8 mouse cellular contexts compared by ENCODE assay signal in the genomic region with DNA sequence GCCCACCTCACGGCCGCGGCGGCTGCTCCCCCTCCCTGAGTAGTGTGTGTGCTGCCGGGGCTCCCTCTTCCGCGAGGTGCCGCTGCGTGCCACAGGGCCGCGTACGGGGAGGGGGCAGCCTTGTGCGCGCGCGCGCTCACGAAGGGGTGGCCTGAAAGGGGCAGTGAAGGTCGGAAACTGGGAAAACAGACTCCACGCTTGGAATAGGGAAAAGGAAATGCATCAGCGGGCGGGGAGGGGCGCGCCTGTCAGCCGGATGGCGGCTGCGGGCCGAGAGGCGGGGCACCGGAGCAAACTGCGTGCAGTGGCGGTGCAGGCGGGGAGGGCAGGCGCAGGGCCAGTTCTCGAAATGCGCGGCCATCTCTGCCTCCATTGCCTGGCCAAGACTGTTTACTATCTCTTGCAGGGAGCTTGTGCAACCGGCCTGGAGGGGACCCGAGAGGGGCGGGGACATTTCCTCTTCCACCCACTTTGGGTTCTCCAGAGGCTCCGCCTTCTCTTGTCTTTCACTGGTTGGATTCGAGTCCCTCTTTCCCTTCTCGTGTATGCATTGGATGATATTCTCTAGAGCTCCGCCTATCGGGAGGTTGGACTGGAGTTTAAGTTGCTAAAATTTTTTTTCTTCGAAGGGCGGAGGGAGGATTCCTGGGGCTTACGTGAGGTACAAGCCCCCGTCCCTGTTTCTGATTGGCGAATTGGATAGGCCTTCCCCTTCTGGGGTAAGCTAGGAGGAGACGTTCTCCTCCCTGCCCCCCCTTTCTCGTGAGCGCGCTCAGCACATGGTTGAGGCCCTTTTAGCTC. TPM values are rescaled to one million over a fixed set of nuclear protein-coding genes. Genes with fewer than 3 reads are reported as not detected.
A peak's percentile ranks its signal among the peaks of the same experiment; 100 is the strongest.
DNase-seq lines count a peak whose midpoint lies in the region; ATAC-seq and TF ChIP-seq lines count a peak whose summit lies in the region.

No protein-coding gene starts in this region.

- peak; percentile 92 for DNase-seq in G1E (ENCODE audit: low spot score)
- DNase-seq in cerebellum, adult 18-20 months, result peak; percentile 90 to 98
- DNase-seq in heart, postnatal 36 days, result peak; percentile 92 to 96
- peak; percentile 92 to 100 for DNase-seq in layer of hippocampus, adult 2 months (ENCODE audit: low spot score in 2 of 2)
- DNase-seq in lung, embryonic 14.5 days, result peak; percentile 100
- DNase-seq in thymus, adult 2 months, result peak; percentile 97

- WGBS in forebrain, embryonic 16.5 days, result 0% methylated on average over 54 of the region's 54 CpGs
- under 1% methylated on average over 54 of the region's 54 CpGs for WGBS in lung, embryonic 14.5 days
- WGBS in olfactory bulb, adult 2 months, result 1% methylated on average over 54 of the region's 54 CpGs
- WGBS in thymus, adult 2 months, result under 1% methylated on average over 54 of the region's 54 CpGs

- peak; percentile 48 for ATAC-seq in G1E (ENCODE audit: extremely low read depth, insufficient number of reproducible peaks, low FRiP score, poor library complexity, severe bottlenecking)
- peak; percentile 70 for ATAC-seq in forebrain, embryonic 16.5 days
- ATAC-seq in lung, embryonic 14.5 days (ENCODE audit: insufficient read depth), result peak; percentile 75

- peaks cover 17% of the 10 kb centered on the region for H3K36me3 ChIP-seq in G1E (replicated peaks)
- no peaks in the 10 kb centered on the region for H3K36me3 ChIP-seq in forebrain, embryonic 16.5 days (ENCODE audit: control insufficient read depth, insufficient read depth)
- H3K36me3 ChIP-seq in lung, embryonic 14.5 days (ENCODE audit: insufficient read depth), result no peaks in the 10 kb centered on the region
- H3K36me3 ChIP-seq in thymus, adult 2 months (ENCODE audit: control insufficient read depth, insufficient read depth, low read length), result no peaks in the 10 kb centered on the region

- peak overlapping the region; percentile 96 for H3K4me3 ChIP-seq in G1E (ENCODE audit: low read depth, low read length)
- peak overlapping the region; percentile 99 for H3K4me3 ChIP-seq in forebrain, embryonic 16.5 days (replicated peaks; ENCODE audit: low read length)
- H3K4me3 ChIP-seq in layer of hippocampus, adult 2 months, result peak overlapping the region; percentile 77
- peak overlapping the region; percentile 95 for H3K4me3 ChIP-seq in lung, embryonic 14.5 days (ENCODE audit: low read depth, low read length)
- H3K4me3 ChIP-seq in olfactory bulb, adult 2 months (ENCODE audit: insufficient read depth, low read depth, low read length), result peak overlapping the region; percentile 80
- H3K4me3 ChIP-seq in thymus, adult 2 months (ENCODE audit: control insufficient read depth, insufficient read depth, low read length), result peak overlapping the region; percentile 85

- no peaks in the 10 kb centered on the region for H3K9me3 ChIP-seq in G1E (replicated peaks)
- H3K9me3 ChIP-seq in forebrain, embryonic 16.5 days (ENCODE audit: control insufficient read depth, low read length), result no peaks in the 10 kb centered on the region
- no peaks in the 10 kb centered on the region for H3K9me3 ChIP-seq in lung, embryonic 14.5 days (ENCODE audit: low read depth, low read length)

- H3K27ac ChIP-seq in forebrain, embryonic 16.5 days (ENCODE audit: low read length), result peak overlapping the region; percentile 98
- peak overlapping the region; percentile 97 for H3K27ac ChIP-seq in layer of hippocampus, adult 2 months
- H3K27ac ChIP-seq in lung, embryonic 14.5 days (ENCODE audit: low read depth), result peak overlapping the region; percentile 99
- peak overlapping the region; percentile 93 for H3K27ac ChIP-seq in olfactory bulb, adult 2 months (ENCODE audit: insufficient read depth, low read depth, low read length)
- peak overlapping the region; percentile 92 for H3K27ac ChIP-seq in thymus, adult 2 months (ENCODE audit: control insufficient read depth, insufficient read depth, low read length)

- intact Hi-C loops in heart, postnatal 36 days (cut with DNase I), result loop anchor here (2.0 to 10.0 kb wide), 3 partner anchors 58 to 452 kb away; a partner anchor contains a TSS

- H3K4me1 ChIP-seq in G1E (ENCODE audit: insufficient read depth, low read depth, low read length), result peaks cover 52% of the 10 kb centered on the region
- peaks cover 28% of the 10 kb centered on the region for H3K4me1 ChIP-seq in forebrain, embryonic 16.5 days (replicated peaks; ENCODE audit: control insufficient read depth, insufficient read depth, low read length)
- no peaks in the 10 kb centered on the region for H3K4me1 ChIP-seq in lung, embryonic 14.5 days (ENCODE audit: insufficient read depth)
- peaks cover 12% of the 10 kb centered on the region for H3K4me1 ChIP-seq in olfactory bulb, adult 2 months (ENCODE audit: control insufficient read depth, insufficient read depth, low read length)
- H3K4me1 ChIP-seq in thymus, adult 2 months (replicated peaks; ENCODE audit: control insufficient read depth, insufficient read depth, low read length), result peaks cover 12% of the 10 kb centered on the region

- peak overlapping the region; percentile 96 for H3K4me2 ChIP-seq in forebrain, embryonic 16.5 days (ENCODE audit: low read length)
- peak overlapping the region; percentile 78 for H3K4me2 ChIP-seq in lung, embryonic 14.5 days

- H3K9ac ChIP-seq in forebrain, embryonic 16.5 days (replicated peaks; ENCODE audit: low read depth, low read length), result peak overlapping the region; percentile 72
- peak overlapping the region; percentile 74 for H3K9ac ChIP-seq in lung, embryonic 14.5 days

- peak; percentile 25; the same call in 1 of the 2 replicates for TF ChIP-seq POLR2A in olfactory bulb, adult 2 months (IDR thresholded peaks at IDR 0.05; ENCODE audit: insufficient read depth, low read depth, low read length)
- TF ChIP-seq POLR2A in thymus, adult 2 months (IDR thresholded peaks at IDR 0.05; ENCODE audit: control insufficient read depth, extremely low read depth, insufficient read depth, low read length, poor library complexity), result no peak

- no peak for TF ChIP-seq CTCF in G1E (IDR thresholded peaks at IDR 0.05; ENCODE audit: low read depth, low read length)
- TF ChIP-seq CTCF in layer of hippocampus, adult 2 months (conservative IDR thresholded peaks at IDR 0.05), result peak; percentile 62
- peak; percentile 60 for TF ChIP-seq CTCF in lung, embryonic 14.5 days (IDR thresholded peaks at IDR 0.05; ENCODE audit: low read depth)
- no peak for TF ChIP-seq CTCF in olfactory bulb, adult 2 months (IDR thresholded peaks at IDR 0.05; ENCODE audit: insufficient read depth, low read depth, low read length)
- TF ChIP-seq CTCF in thymus, adult 2 months (IDR thresholded peaks at IDR 0.05; ENCODE audit: borderline replicate concordance, control insufficient read depth, extremely low read depth, insufficient read depth, low read length, poor library complexity), result peak; percentile 73; the same call in 1 of the 2 replicates

- H3K27me3 ChIP-seq in G1E (ENCODE audit: insufficient read depth, low read length), result no peaks in the 10 kb centered on the region
- H3K27me3 ChIP-seq in forebrain, embryonic 16.5 days (replicated peaks; ENCODE audit: control insufficient read depth, insufficient read depth, low read length), result no peaks in the 10 kb centered on the region
- no peaks in the 10 kb centered on the region for H3K27me3 ChIP-seq in lung, embryonic 14.5 days (ENCODE audit: insufficient read depth, low read length)
- H3K27me3 ChIP-seq in thymus, adult 2 months (ENCODE audit: control insufficient read depth, insufficient read depth, low read length), result no peaks in the 10 kb centered on the region

RNA-seq across cellular contexts. Expression of a gene that starts 1.3 kb away (rescaled TPM):
- total RNA-seq in G1E (2014; fragmentation: Nextera tagmentation) (78.5 and 116 TPM in 2 replicates), G1E (2017) (45.0 and 46.1 TPM in 2 replicates)
- 15.4 and 24.1 TPM in 2 replicates for polyA plus RNA-seq in G1E (2012)
- 28.2 and 29.5 TPM in 2 replicates for polyA plus RNA-seq in forebrain, embryonic 16.5 days (2015; fragmentation: Nextera tagmentation; extraction: Ambion mirVana)
- 10 to 100 TPM; 31.6 to 40.1 TPM for total RNA-seq in heart, postnatal 36 days (2021)
- total RNA-seq in layer of hippocampus, adult 2 months (2021), result 10 to 100 TPM; 32.2 to 33.1 TPM
- polyA plus RNA-seq in lung, embryonic 14.5 days (2014; fragmentation: Nextera tagmentation; extraction: Ambion mirVana), result 49.2 and 52.1 TPM in 2 replicates
- not detected in 2 replicates for polyA plus RNA-seq in olfactory bulb, adult 2 months (2012; ENCODE audit: insufficient read depth, insufficient read length, low replicate concordance, missing spikeins)
- 237 and 282 TPM in 2 replicates for polyA plus RNA-seq in thymus, adult 2 months (2012; rRNA removed)

RNA-seq across cellular contexts. Expression of a gene that starts 57.3 kb away (rescaled TPM):
- 66.7 and 68.5 TPM in 2 replicates for total RNA-seq in G1E (2014; fragmentation: Nextera tagmentation)
- 56.3 and 68.6 TPM in 2 replicates for total RNA-seq in G1E (2017)
- 106 and 122 TPM in 2 replicates for polyA plus RNA-seq in G1E (2012)
- 66.4 and 95.4 TPM in 2 replicates for polyA plus RNA-seq in forebrain, embryonic 16.5 days (2015; fragmentation: Nextera tagmentation; extraction: Ambion mirVana)
- 10 to 100 TPM; 42.5 to 44.9 TPM for total RNA-seq in heart, postnatal 36 days (2021)
- total RNA-seq in layer of hippocampus, adult 2 months (2021), result 100 to 1,000 TPM; 162 to 175 TPM
- 44.2 and 45.2 TPM in 2 replicates for polyA plus RNA-seq in lung, embryonic 14.5 days (2014; fragmentation: Nextera tagmentation; extraction: Ambion mirVana)
- not detected in 2 replicates for polyA plus RNA-seq in olfactory bulb, adult 2 months (2012; ENCODE audit: insufficient read depth, insufficient read length, low replicate concordance, missing spikeins)
- polyA plus RNA-seq in thymus, adult 2 months (2012; rRNA removed), result 230 and 269 TPM in 2 replicates

Comparison
In these comparisons a context has a peak if more than half of its experiments do, and no peak if none do; other contexts are left out.
1. Peak in every context shown above with its lines: DNase-seq, ATAC-seq, H3K4me3 ChIP-seq and H3K27ac ChIP-seq.
2. CTCF ChIP-seq: peak in layer of hippocampus, adult 2 months (single experiment), lung, embryonic 14.5 days (single experiment) and thymus, adult 2 months (single experiment); none in G1E (single experiment) and olfactory bulb, adult 2 months (single experiment).
3. RNA of a gene that starts 57.3 kb away (polyA plus RNA-seq): 230 to 269 TPM in thymus, adult 2 months, 106 to 122 TPM in G1E, 66.4 to 95.4 TPM in forebrain, embryonic 16.5 days and 44.2 to 45.2 TPM in lung, embryonic 14.5 days; not detected in olfactory bulb, adult 2 months; every median in the first group is over 10 times any median in the second.